Mouse (Mus musculus) ES-E14 (cell line): ENCODE measurements around the gene Cd55. TPM values are rescaled to one million over a fixed set of nuclear protein-coding genes. Genes with fewer than 3 reads are reported as not detected.
A peak's percentile ranks its signal among the peaks of the same experiment; 100 is the strongest.
"Not testable (repeated sequence)": the region's sequence is repeated elsewhere in the genome, so short reads cannot be mapped to it uniquely, and the experiment has no call there.

Experiments used
- DNase-seq: peaks from one replicate; pipeline ENCODE4 v3.0.0-alpha.2; 2013; ENCODE audit warnings: low read depth, low spot score
- H3K27ac ChIP-seq: 2 replicates; pipeline ENCODE4 v1.5.1; 2012; ENCODE audit warnings: low read depth, mild to moderate bottlenecking, low read length, moderate library complexity, mixed read lengths; ENCODE audit not compliant: poor library complexity, insufficient read depth, severe bottlenecking
- H3K36me3 ChIP-seq: 2 replicates; pipeline ENCODE4 v1.6.1; 2012; ENCODE audit warnings: mild to moderate bottlenecking, low read length, moderate library complexity, mixed read lengths; ENCODE audit not compliant: control insufficient read depth, poor library complexity, insufficient read depth, severe bottlenecking
- H3K4me1 ChIP-seq, 2 experiments: fragments of 150-350 bp in 1 of 2; sonication (generic) in 1 of 2; 2 replicates each; pipeline ENCODE4 v1.6.1; 2012; ENCODE audit warnings: low read length in 2 of 2, mild to moderate bottlenecking in 1 of 2, mixed read lengths in 1 of 2; ENCODE audit not compliant: control insufficient read depth in 2 of 2, insufficient read depth in 2 of 2, poor library complexity in 1 of 2
- H3K4me3 ChIP-seq, 2 experiments: fragments of 150-350 bp in 1 of 2; sonication (generic) in 1 of 2; 2 replicates each; pipeline ENCODE4 v1.5.1; 2012; ENCODE audit warnings: low read length in 2 of 2, low read depth in 1 of 2, mild to moderate bottlenecking in 1 of 2, mixed read lengths in 1 of 2; ENCODE audit not compliant: insufficient read depth in 1 of 2, poor library complexity in 1 of 2, severe bottlenecking in 1 of 2
- H3K9ac ChIP-seq: 2 replicates; pipeline ENCODE4 v1.6.1; 2012; ENCODE audit warnings: low read depth, mild to moderate bottlenecking, low read length, mixed read lengths; ENCODE audit not compliant: poor library complexity, insufficient read depth, severe bottlenecking
- H3K9me3 ChIP-seq: fragments of 150-350 bp; sonication (generic); 2 replicates; pipeline ENCODE4 v1.6.1; 2012; ENCODE audit warnings: low read depth, mild to moderate bottlenecking, low read length; ENCODE audit not compliant: control insufficient read depth, insufficient read depth
- CHD2 ChIP-seq: IDR thresholded peaks from 2 replicates; pipeline ENCODE4 v1.6.1; 2014; ENCODE audit warnings: mild to moderate bottlenecking, low read depth, low read length, inconsistent platforms
- HCFC1 ChIP-seq: IDR thresholded peaks from 2 replicates; pipeline ENCODE4 v1.6.1; 2012; ENCODE audit warnings: low read length, inconsistent platforms, borderline replicate concordance; ENCODE audit not compliant: insufficient read depth
- MAFK ChIP-seq: IDR thresholded peaks from 2 replicates; pipeline ENCODE4 v1.6.1; 2014; ENCODE audit warnings: mild to moderate bottlenecking, low read depth, low read length, inconsistent platforms; ENCODE audit not compliant: insufficient read depth
- ZC3H11A ChIP-seq: IDR thresholded peaks from 2 replicates; pipeline ENCODE4 v1.6.1; 2012; ENCODE audit warnings: low read depth, mild to moderate bottlenecking, inconsistent platforms, low read length, borderline replicate concordance
- ZNF384 ChIP-seq: IDR thresholded peaks from 2 replicates; pipeline ENCODE4 v1.6.1; 2012; ENCODE audit warnings: low read depth, low read length, inconsistent platforms
- in situ Hi-C, 2 experiments: fragments of 600-800 bp; cut with MboI; formaldehyde crosslinking; loops; one replicate each; pipeline ENCODE4 v1.15.1; 2025; ENCODE audit warnings: low sequenced_read_pairs in 2 of 2, inconsistent platforms in 1 of 2; ENCODE audit not compliant: unreplicated experiment in 2 of 2
- total RNA-seq: library from RNA; depleted of rRNA; stranded (reverse); fragments of 300-350 nt; gene quantifications from 2 replicates; pipeline ENCODE4 v1.2.3, GENCODE M21; 2012

Gene Cd55
- total RNA-seq, 1 experiment: 11.2 TPM

DNA sequence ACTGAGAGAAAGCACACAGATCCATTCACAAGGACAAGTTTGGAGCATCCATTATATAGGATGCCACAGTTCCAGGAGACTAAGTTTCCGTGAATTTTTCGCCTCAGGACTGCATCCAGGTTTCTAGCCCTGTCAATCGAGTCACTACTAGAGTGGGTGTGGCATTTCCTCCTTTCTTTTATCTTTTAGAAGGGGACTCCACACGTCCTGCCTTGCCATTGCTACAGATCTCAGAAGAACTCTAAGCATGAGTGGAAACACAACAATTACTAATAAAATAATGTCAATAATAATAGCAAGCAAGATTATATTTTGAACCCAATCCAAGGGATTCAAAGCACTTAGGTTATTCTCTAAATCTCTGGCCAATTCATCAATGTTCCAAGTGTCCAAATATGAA lies 31.6 kb downstream of the Cd55 start:
- no peak overlapping the region for H3K4me3 ChIP-seq
- H3K9ac ChIP-seq: no peak overlapping the region
- H3K4me1 ChIP-seq: no peaks in the 10 kb centered on the region
- H3K9me3 ChIP-seq: no peaks in the 10 kb centered on the region
- no peak for TF ChIP-seq ZNF384
- no peak for TF ChIP-seq ZC3H11A
- TF ChIP-seq HCFC1: no peak
- TF ChIP-seq MAFK: no peak
- TF ChIP-seq CHD2: no peak
- no peak overlapping the region for H3K27ac ChIP-seq
- H3K36me3 ChIP-seq: no peaks in the 10 kb centered on the region
- in situ Hi-C loops: no loop called here
- no peak for DNase-seq

DNA sequence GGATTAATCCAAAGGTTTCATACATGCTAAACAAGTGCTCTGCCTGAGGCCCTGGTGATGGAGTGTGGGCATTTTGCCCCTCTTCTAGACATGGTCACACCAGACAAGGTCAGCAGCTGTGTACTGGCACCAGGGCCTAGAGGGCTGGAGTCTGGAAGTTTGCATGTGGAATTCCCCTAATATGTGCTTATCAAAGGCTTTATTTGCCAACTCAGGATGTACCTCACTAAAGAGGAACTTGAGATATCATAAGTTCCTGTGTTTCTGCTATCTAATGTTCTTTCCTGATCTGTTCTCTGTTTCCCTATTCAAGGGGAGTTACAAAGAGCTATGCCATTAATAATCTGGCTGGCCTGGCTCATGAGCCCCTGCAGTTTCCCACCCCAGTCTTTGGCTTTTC lies 33.9 kb downstream of the Cd55 start:
- DNase-seq, H3K4me3 ChIP-seq, H3K27ac ChIP-seq, H3K9me3 ChIP-seq, H3K36me3 ChIP-seq, H3K9ac ChIP-seq, H3K4me1 ChIP-seq, in situ Hi-C loops: not testable (repeated sequence)

DNA sequence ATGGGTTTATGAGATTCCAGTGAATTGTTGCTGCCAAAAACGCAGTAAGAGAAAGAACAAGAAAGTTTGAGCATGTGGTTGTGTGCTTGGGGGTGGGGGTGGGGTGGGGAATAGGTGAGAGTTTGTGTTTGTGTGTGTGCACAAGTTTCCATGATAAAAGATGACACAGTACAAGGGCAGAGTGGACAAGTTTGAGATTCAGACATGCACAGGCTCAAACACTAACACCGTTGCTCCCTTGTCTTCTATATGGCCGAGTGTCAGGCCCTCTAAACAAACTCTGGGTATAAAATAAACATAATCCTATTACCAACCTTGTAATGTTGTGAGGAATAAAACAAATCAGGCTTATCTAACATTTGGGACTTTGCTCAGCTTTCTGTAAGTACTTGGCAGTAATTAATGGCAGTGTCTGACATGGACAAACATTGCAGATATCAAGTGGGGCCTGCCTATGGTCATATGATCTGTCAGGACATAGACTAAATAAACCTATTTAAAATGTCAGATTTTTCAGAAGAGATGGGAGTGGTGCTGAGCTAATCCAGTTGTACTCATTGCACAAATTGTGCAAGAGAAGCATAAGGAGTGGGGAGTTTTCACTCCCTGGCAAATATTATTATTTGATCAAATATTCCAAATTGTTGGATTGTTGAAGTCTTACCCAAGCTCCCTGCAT lies 35.2 kb downstream of the Cd55 start:
- H3K4me1 ChIP-seq, H3K4me3 ChIP-seq, H3K36me3 ChIP-seq, in situ Hi-C loops, DNase-seq, H3K27ac ChIP-seq, H3K9ac ChIP-seq, H3K9me3 ChIP-seq: not testable (repeated sequence)

DNA sequence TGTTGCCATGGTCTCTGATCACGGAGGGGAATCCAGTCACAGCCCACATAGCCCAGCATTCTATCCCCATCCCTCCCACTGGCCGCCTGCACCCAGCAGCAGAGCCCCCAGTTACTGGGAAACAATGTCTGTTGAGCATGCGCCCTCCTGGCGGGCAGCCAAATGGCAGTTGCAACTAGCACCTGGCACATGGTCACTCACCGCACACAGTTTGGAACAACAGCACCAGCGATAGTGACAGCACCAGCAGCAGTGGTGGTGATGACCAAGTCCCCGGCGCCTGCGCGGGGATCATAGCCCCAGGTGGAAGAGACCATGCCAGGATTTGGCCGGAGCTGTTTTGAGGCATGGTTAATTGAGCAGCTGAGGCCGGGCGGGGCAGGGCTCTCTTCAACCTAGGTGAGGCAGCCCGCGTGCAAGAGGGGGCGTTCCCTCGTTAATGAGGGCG lies 39.9 kb downstream of the Cd55 start, which contains the start of gene Cd55b:
Gene Cd55b, minus strand, starts transcription at position 346 of the 448 bp plus-strand sequence.
- Histone ChIP-seq H3K27ac (no peak within 1 kb of the TSS), H3K4me1 (peaks cover 0 to 2% of the 10 kb centered on the region in 2 experiments; a peak in 1 of 4 replicates), H3K9me3 (no peaks in the 10 kb centered on the region), H3K36me3 (no peaks in the 10 kb centered on the region), H3K9ac (no peak within 1 kb of the TSS), H3K4me3 (peak within 1 kb of the TSS in 1 of 2 experiments; percentile 23; a peak in 1 of 4 replicates)
- TF ChIP-seq HCFC1 (no peak), ZNF384 (no peak), ZC3H11A (no peak), MAFK (no peak), CHD2 (no peak)
- in situ Hi-C loops: no loop called here
- no peak for DNase-seq

DNA sequence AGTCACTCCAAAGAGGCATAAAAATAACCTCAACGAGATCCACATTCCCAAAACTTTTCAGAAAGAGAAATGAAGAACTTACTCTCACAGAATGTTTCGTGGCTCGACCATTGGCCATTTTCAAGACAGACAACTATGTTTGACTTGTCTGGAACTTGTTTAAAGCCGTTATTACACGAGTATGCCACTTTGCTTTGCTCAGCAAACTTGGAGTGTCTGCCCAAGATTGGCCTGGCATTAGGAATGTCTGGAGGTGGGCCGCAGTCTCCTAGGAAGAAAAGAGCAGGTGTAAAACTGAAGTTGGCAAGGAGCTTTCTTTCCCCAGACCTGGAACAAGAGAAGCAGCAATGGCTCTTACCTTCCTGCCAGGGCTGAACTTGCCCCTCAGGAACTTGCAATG lies 40.5 kb downstream of the Cd55 start:
- in situ Hi-C loops, DNase-seq, H3K36me3 ChIP-seq, H3K9ac ChIP-seq, H3K27ac ChIP-seq, H3K4me3 ChIP-seq, H3K9me3 ChIP-seq, H3K4me1 ChIP-seq: not testable (repeated sequence)
